Mouse (Mus musculus) liver, adult 2 months (tissue): ENCODE measurements at regions not wholly inside any gene's neighbourhood (a gene's known extent, or its start where the extent isn't known, plus 50 kb on each side); places are given as distances from the start of the nearest gene placed in this dataset.

ENCODE experiments used
- DNase-seq: peaks from one replicate; pipeline ENCODE4 v3.0.0-alpha.2; 2011; ENCODE audit warnings: low read depth, low spot score; ENCODE audit errors: extremely low read depth
- H3K27ac ChIP-seq: fragments of 200-500 bp; replicated peaks from 2 replicates; pipeline ENCODE4 v1.5.1; 2012; ENCODE audit warnings: low read depth, mild to moderate bottlenecking, control low read depth, inconsistent platforms, low read length; ENCODE audit not compliant: insufficient read depth
- H3K27me3 ChIP-seq: fragments of 200-500 bp; 2 replicates; pipeline ENCODE4 v1.6.1; 2012; ENCODE audit warnings: mild to moderate bottlenecking, moderate library complexity, low read length, inconsistent platforms; ENCODE audit not compliant: control insufficient read depth, insufficient read depth
- H3K36me3 ChIP-seq: fragments of 200-500 bp; 2 replicates; pipeline ENCODE4 v1.6.1; 2012; ENCODE audit warnings: low read length, inconsistent platforms; ENCODE audit not compliant: control insufficient read depth, insufficient read depth
- H3K4me1 ChIP-seq: fragments of 200-500 bp; 2 replicates; pipeline ENCODE4 v1.6.1; 2011; ENCODE audit warnings: low read length; ENCODE audit not compliant: control insufficient read depth, insufficient read depth
- H3K4me3 ChIP-seq: fragments of 200-500 bp; 2 replicates; pipeline ENCODE4 v1.5.1; 2011; ENCODE audit warnings: low read depth, mild to moderate bottlenecking, control low read depth, low read length, moderate library complexity; ENCODE audit not compliant: insufficient read depth
- H3K79me2 ChIP-seq: fragments of 200-500 bp; 2 replicates; pipeline ENCODE4 v1.6.1; 2012; ENCODE audit warnings: inconsistent platforms, mild to moderate bottlenecking, low read length, moderate library complexity; ENCODE audit not compliant: control insufficient read depth, insufficient read depth
- H3K9ac ChIP-seq: fragments of 200-500 bp; 2 replicates; pipeline ENCODE4 v1.6.1; 2012; ENCODE audit warnings: low read depth, mild to moderate bottlenecking, control low read depth, inconsistent platforms, low read length
- CTCF ChIP-seq: fragments of 200-500 bp; IDR thresholded peaks from 2 replicates; pipeline ENCODE4 v1.5.1; 2011; ENCODE audit warnings: low read depth, low read length, control low read depth
- POLR2A ChIP-seq: fragments of 200-500 bp; IDR thresholded peaks from 2 replicates; pipeline ENCODE4 v1.6.1; 2011; ENCODE audit warnings: low read length, control low read depth; ENCODE audit not compliant: insufficient read depth; ENCODE audit errors: extremely low read depth
- WGBS: fragments of 180-500 bp; shearing (Covaris S2); methylation state at CpG from one replicate; pipeline ENCODE4 v1.1.7; 2018; 5-methylcytosine and 5-hydroxymethylcytosine counted together

GRCm38 (mm10) chr13:84058251-84058650, 163.8 kb upstream of the Tmem161b start:
- TF ChIP-seq CTCF (no peak), POLR2A (no peak)
- Histone ChIP-seq H3K27ac (no peak overlapping the region), H3K36me3 (no peaks in the 10 kb centered on the region), H3K27me3 (no peaks in the 10 kb centered on the region), H3K9ac (no peak overlapping the region), H3K4me1 (no peaks in the 10 kb centered on the region), H3K79me2 (no peaks in the 10 kb centered on the region), H3K4me3 (no peak overlapping the region)
- WGBS: 52% methylated on average over 3 of the region's 3 CpGs
- DNase-seq: no peak

GRCm38 (mm10) chr13:84059031-84059651, 163.0 kb upstream of the Tmem161b start:
- no peak overlapping the region for H3K4me3 ChIP-seq
- WGBS: 19% methylated on average over 10 of the region's 10 CpGs
- no peaks in the 10 kb centered on the region for H3K79me2 ChIP-seq
- no peaks in the 10 kb centered on the region for H3K36me3 ChIP-seq
- no peak overlapping the region for H3K27ac ChIP-seq
- H3K9ac ChIP-seq: no peak overlapping the region
- DNase-seq: no peak
- no peak for TF ChIP-seq CTCF
- no peak for TF ChIP-seq POLR2A
- H3K27me3 ChIP-seq: no peaks in the 10 kb centered on the region
- no peaks in the 10 kb centered on the region for H3K4me1 ChIP-seq

- TF ChIP-seq CTCF (no peak), POLR2A (no peak)
- Histone ChIP-seq H3K4me1 (no peaks in the 10 kb centered on the region), H3K27ac (no peak overlapping the region), H3K4me3 (no peak overlapping the region), H3K36me3 (no peaks in the 10 kb centered on the region), H3K27me3 (no peaks in the 10 kb centered on the region), H3K9ac (no peak overlapping the region), H3K79me2 (no peaks in the 10 kb centered on the region)
- no peak for DNase-seq
- 24% methylated on average over 5 of the region's 5 CpGs for WGBS
Observed at GRCm38 (mm10) chr13:84059661-84060452, 162.2 kb upstream of the Tmem161b start.

GRCm38 (mm10) chr13:84060453-84060834, 161.7 kb upstream of the Tmem161b start:
- H3K4me1 ChIP-seq: no peaks in the 10 kb centered on the region
- H3K27me3 ChIP-seq: no peaks in the 10 kb centered on the region
- no peak overlapping the region for H3K27ac ChIP-seq
- no peaks in the 10 kb centered on the region for H3K79me2 ChIP-seq
- no peak for TF ChIP-seq CTCF
- no peak for TF ChIP-seq POLR2A
- no peaks in the 10 kb centered on the region for H3K36me3 ChIP-seq
- WGBS: 70% methylated on average over 3 of the region's 3 CpGs
- no peak overlapping the region for H3K4me3 ChIP-seq
- DNase-seq: no peak
- H3K9ac ChIP-seq: no peak overlapping the region

- TF ChIP-seq CTCF (no peak), POLR2A (no peak)
- no peak for DNase-seq
- Histone ChIP-seq H3K79me2 (no peaks in the 10 kb centered on the region), H3K27ac (no peak overlapping the region), H3K4me1 (no peaks in the 10 kb centered on the region), H3K4me3 (no peak overlapping the region), H3K36me3 (no peaks in the 10 kb centered on the region), H3K27me3 (no peaks in the 10 kb centered on the region), H3K9ac (no peak overlapping the region)
- 68% methylated on average over 3 of the region's 3 CpGs for WGBS
Observed at GRCm38 (mm10) chr13:84060906-84061305, 161.2 kb upstream of the Tmem161b start.

GRCm38 (mm10) chr13:84061820-84062480, 160.1 kb upstream of the Tmem161b start:
- no peak overlapping the region for H3K4me3 ChIP-seq
- no peaks in the 10 kb centered on the region for H3K36me3 ChIP-seq
- no peaks in the 10 kb centered on the region for H3K27me3 ChIP-seq
- DNase-seq: no peak
- H3K9ac ChIP-seq: no peak overlapping the region
- TF ChIP-seq CTCF: no peak
- no peaks in the 10 kb centered on the region for H3K4me1 ChIP-seq
- no peak overlapping the region for H3K27ac ChIP-seq
- no peaks in the 10 kb centered on the region for H3K79me2 ChIP-seq
- 31% methylated on average over 7 of the region's 7 CpGs for WGBS
